Mouse (Mus musculus) midbrain, postnatal 0 days (tissue): ENCODE results near the gene Oosp1. TPM values are rescaled to one million over a fixed set of nuclear protein-coding genes. Genes with fewer than 3 reads are reported as not detected.

Experiments
- ATAC-seq: fragments of 200-750 bp; cut with Nextera tagmentation; 2 replicates; pipeline ENCODE4 v1.8.0; 2017; ENCODE audit warnings: moderate number of reproducible peaks, mild to moderate bottlenecking, moderate TSS enrichment, moderate library complexity; ENCODE audit not compliant: low FRiP score
- DNase-seq: peaks from one replicate; pipeline ENCODE4 v3.0.0-alpha.2; 2015; ENCODE audit warnings: low spot score
- H3K27ac ChIP-seq: fragments of 300-500 bp; sonication (generic); 2 replicates; pipeline ENCODE4 v1.5.1; 2014; ENCODE audit warnings: low read depth, mild to moderate bottlenecking, low read length, mixed read lengths
- H3K27me3 ChIP-seq: fragments of 300-500 bp; sonication (generic); 2 replicates; pipeline ENCODE4 v1.6.1; 2014; ENCODE audit warnings: low read length, control low read depth, mixed read lengths; ENCODE audit not compliant: insufficient read depth
- H3K36me3 ChIP-seq: fragments of 300-500 bp; sonication (generic); 2 replicates; pipeline ENCODE4 v1.6.1; 2014; ENCODE audit warnings: low read length, control low read depth, mixed read lengths; ENCODE audit not compliant: insufficient read depth
- H3K4me1 ChIP-seq: fragments of 300-500 bp; sonication (generic); 2 replicates; pipeline ENCODE4 v1.6.1; 2014; ENCODE audit warnings: mild to moderate bottlenecking, control low read depth, antibody characterized with exemption, low read length, mixed read lengths; ENCODE audit not compliant: insufficient read depth
- H3K4me2 ChIP-seq: fragments of 300-500 bp; sonication (generic); 2 replicates; pipeline ENCODE4 v1.6.1; 2014; ENCODE audit warnings: low read depth, mild to moderate bottlenecking, low read length, mixed read lengths; ENCODE audit not compliant: poor library complexity, severe bottlenecking
- H3K4me3 ChIP-seq: fragments of 300-500 bp; sonication (generic); 2 replicates; pipeline ENCODE4 v1.5.1; 2014; ENCODE audit warnings: low read depth, mild to moderate bottlenecking, low read length, moderate library complexity
- H3K9ac ChIP-seq: fragments of 300-500 bp; sonication (generic); replicated peaks from 2 replicates; pipeline ENCODE4 v1.6.1; 2014; ENCODE audit warnings: mild to moderate bottlenecking, low read length, moderate library complexity, mixed read lengths; ENCODE audit not compliant: poor library complexity, severe bottlenecking
- H3K9me3 ChIP-seq: fragments of 300-500 bp; sonication (generic); 2 replicates; pipeline ENCODE4 v1.6.1; 2016; ENCODE audit warnings: low read length, control low read depth
- CTCF ChIP-seq: IDR thresholded peaks from 2 replicates; pipeline ENCODE4 v1.5.1; 2016; ENCODE audit warnings: antibody characterized with exemption, mild to moderate bottlenecking
- WGBS: fragments of 180-500 bp; shearing (Covaris S2); extraction: QIAGEN DNeasy Blood & Tissue Kit; methylation state at CpG from one replicate; pipeline ENCODE4 v1.1.7; 2014; 5-methylcytosine and 5-hydroxymethylcytosine counted together
- polyA plus RNA-seq: library from polyadenylated mRNA; unstranded; fragments of >200 nt; fragmentation: Nextera tagmentation; extraction: Ambion mirVana; gene quantifications from 2 replicates; pipeline ENCODE4 v1.2.1, GENCODE M21; 2015
- total RNA-seq: library from RNA; depleted of rRNA; stranded (reverse); fragments of >200 nt; gene quantifications from 2 replicates; pipeline ENCODE4 v1.2.3, GENCODE M21; 2014; rRNA removed

The Oosp1 gene
- total RNA-seq: not detected in 2 replicates
- not detected in 2 replicates for polyA plus RNA-seq

DNA sequence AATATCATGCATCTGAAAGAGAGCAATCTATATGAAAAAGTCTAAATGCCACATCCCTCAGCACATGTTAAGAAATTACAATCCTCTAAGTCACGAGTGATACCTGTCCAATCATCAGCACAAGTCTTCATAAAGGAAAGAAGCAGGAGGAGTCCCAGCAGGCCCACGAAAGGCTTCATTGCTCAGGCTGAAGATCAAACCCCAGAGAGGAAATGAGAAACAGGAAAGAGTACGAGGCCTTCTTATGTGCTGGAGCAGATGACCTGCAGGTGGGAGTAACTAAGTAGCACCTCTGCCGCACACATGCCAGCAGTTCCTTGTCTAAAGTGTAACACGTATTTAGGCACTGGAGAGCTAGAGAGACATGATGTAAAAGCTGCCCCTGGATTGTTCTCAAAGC is at the start of gene Oosp1:
Gene Oosp1 (minus strand): TSS at position 312 of the 400 bp plus-strand sequence.
- no peak for ATAC-seq

DNA sequence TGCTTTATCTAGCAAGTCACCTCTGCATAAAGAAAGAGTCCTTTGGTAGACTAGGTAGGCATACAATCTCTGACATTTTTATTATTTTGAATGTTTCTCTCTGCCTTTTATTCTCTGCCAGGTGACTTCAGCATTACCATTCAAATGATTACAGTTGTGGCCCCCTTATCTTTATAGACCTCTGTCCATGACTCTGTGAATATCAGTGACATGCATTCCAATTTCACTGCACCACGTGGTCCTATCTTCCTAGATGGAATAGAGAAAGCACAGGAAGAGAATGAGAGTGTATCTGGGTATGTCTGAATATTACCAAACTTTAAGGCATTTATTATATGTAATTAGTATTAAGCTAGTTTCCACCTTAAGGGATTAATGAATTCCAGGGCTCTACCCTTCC is 45.5 kb upstream of the Oosp1 start:
- Histone ChIP-seq H3K9me3 (no peaks in the 10 kb centered on the region), H3K4me3 (no peak overlapping the region), H3K9ac (no peak overlapping the region), H3K27me3 (no peaks in the 10 kb centered on the region), H3K4me2 (no peak overlapping the region), H3K36me3 (no peaks in the 10 kb centered on the region), H3K27ac (no peak overlapping the region), H3K4me1 (no peaks in the 10 kb centered on the region)
- DNase-seq (no peak), ATAC-seq (no peak)
- 55% methylated on average over 1 of the region's 1 CpGs for WGBS
- no peak for TF ChIP-seq CTCF

More for the DNA sequence above, at the start of gene Oosp1:
- Histone ChIP-seq H3K4me2 (no peak within 1 kb of the TSS), H3K36me3 (no peaks in the 10 kb centered on the region), H3K27me3 (no peaks in the 10 kb centered on the region), H3K27ac (no peak within 1 kb of the TSS), H3K4me1 (no peaks in the 10 kb centered on the region), H3K9me3 (no peaks in the 10 kb centered on the region), H3K4me3 (no peak within 1 kb of the TSS), H3K9ac (no peak within 1 kb of the TSS)
- no peak for TF ChIP-seq CTCF
- WGBS: 74% methylated on average over 5 of the region's 5 CpGs
- no peak for DNase-seq

DNA sequence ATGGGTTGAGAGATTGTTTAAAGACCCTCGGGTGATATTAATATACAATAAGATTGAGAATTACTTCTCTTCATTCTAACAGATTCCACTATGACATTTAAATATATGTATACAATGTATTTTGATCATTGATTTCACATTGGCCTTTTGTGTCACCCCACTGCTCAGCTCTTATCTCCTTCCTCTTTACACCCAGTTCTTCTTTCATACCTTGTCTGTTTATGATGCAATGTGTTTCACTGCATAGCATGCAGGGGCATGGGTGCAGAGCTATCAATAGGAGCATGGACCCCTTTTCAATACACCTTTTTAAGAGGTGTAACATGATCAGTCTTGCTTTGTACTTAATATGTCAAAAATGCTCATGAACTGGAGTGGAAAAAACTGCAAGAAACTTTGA is 39.3 kb upstream of the Oosp1 start:
- H3K27me3 ChIP-seq: no peaks in the 10 kb centered on the region
- ATAC-seq (no peak), DNase-seq (no peak)
- no peak for TF ChIP-seq CTCF
- 74% methylated on average over 1 of the region's 1 CpGs for WGBS
- no peaks in the 10 kb centered on the region for H3K36me3 ChIP-seq
- H3K27ac ChIP-seq: no peak overlapping the region
- H3K4me3 ChIP-seq: no peak overlapping the region
- no peak overlapping the region for H3K9ac ChIP-seq
- no peaks in the 10 kb centered on the region for H3K9me3 ChIP-seq
- no peaks in the 10 kb centered on the region for H3K4me1 ChIP-seq
- H3K4me2 ChIP-seq: no peak overlapping the region

DNA sequence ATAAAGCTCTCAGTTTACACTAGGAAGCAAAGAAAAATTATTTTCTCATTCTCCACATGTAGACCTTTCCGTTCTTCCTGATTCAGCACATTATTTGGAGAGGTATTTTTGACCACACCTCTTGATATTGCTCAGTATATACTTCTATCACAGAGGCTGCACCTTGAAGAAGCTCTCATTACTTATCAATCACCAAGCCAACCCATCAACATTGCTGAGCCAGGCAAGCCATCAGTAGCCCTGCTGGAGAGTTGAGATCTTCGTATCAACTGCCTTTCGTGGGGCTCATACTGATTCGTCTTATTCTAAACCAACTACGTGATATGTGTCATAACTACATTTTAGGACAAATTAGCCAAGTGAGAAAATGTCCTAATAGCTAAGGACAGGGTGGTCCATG is 36.4 kb upstream of the Oosp1 start:
- no peaks in the 10 kb centered on the region for H3K27me3 ChIP-seq
- ATAC-seq: no peak
- 96% methylated on average over 5 of the region's 5 CpGs for WGBS
- no peak overlapping the region for H3K27ac ChIP-seq
- H3K9ac ChIP-seq: no peak overlapping the region
- no peak overlapping the region for H3K4me2 ChIP-seq
- TF ChIP-seq CTCF: no peak
- no peaks in the 10 kb centered on the region for H3K9me3 ChIP-seq
- no peaks in the 10 kb centered on the region for H3K36me3 ChIP-seq
- H3K4me3 ChIP-seq: no peak overlapping the region
- H3K4me1 ChIP-seq: no peaks in the 10 kb centered on the region
- DNase-seq: no peak

DNA sequence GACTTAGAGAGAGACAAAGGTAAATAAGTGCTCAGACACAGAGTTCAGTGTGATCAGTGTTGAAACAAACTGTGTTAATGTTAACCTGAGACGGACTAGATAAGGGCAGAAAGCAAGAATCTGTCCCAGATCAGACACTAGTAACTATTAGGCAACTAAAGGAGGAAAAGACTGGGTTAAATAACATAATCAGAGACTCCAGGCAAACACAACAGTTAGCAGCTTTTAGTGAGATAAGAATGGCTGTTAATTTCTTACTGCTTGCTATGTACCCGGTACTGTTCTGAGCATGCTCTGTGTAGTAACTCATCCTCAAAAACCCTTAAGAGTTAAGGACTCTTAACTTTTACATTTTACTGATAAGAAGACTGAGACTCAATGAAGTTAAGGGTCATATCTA is 35.0 kb upstream of the Oosp1 start:
- no peaks in the 10 kb centered on the region for H3K4me1 ChIP-seq
- no peak for TF ChIP-seq CTCF
- no peak overlapping the region for H3K9ac ChIP-seq
- H3K27me3 ChIP-seq: no peaks in the 10 kb centered on the region
- DNase-seq: no peak
- no peaks in the 10 kb centered on the region for H3K9me3 ChIP-seq
- no peak overlapping the region for H3K27ac ChIP-seq
- no peaks in the 10 kb centered on the region for H3K36me3 ChIP-seq
- no peak overlapping the region for H3K4me2 ChIP-seq
- ATAC-seq: no peak
- 90% methylated on average over 2 of the region's 2 CpGs for WGBS
- H3K4me3 ChIP-seq: no peak overlapping the region

DNA sequence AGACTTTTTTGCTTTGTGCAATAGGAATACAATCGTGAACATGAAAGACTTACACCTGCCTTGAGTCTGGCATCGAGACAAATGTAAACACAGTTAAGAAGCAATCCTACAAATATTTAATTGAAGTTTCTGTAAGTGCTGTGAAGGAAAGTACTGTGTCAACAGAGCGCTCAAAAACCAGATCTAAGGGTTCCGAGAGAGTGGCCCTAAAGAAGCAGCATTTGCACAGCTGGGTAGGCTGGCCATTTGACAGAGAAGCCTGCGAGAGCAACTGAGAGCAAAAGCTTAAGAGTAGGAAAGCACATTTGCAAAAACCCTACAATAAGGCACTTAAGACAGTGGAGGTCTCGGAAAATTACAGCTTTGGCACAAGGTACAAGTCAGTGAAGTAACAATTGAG is 33.3 kb upstream of the Oosp1 start:
- no peak overlapping the region for H3K27ac ChIP-seq
- no peaks in the 10 kb centered on the region for H3K36me3 ChIP-seq
- 81% methylated on average over 6 of the region's 6 CpGs for WGBS
- H3K27me3 ChIP-seq: no peaks in the 10 kb centered on the region
- H3K4me3 ChIP-seq: no peak overlapping the region
- no peaks in the 10 kb centered on the region for H3K4me1 ChIP-seq
- TF ChIP-seq CTCF: no peak
- DNase-seq (no peak), ATAC-seq (no peak)
- H3K4me2 ChIP-seq: no peak overlapping the region
- no peaks in the 10 kb centered on the region for H3K9me3 ChIP-seq
- H3K9ac ChIP-seq: no peak overlapping the region
